Mouse (Mus musculus): ENCODE results near the gene H2afz.
"Not testable (repeated sequence)": the region's sequence is repeated elsewhere in the genome, so short reads cannot be mapped to it uniquely, and the experiment has no call there.

DNA sequence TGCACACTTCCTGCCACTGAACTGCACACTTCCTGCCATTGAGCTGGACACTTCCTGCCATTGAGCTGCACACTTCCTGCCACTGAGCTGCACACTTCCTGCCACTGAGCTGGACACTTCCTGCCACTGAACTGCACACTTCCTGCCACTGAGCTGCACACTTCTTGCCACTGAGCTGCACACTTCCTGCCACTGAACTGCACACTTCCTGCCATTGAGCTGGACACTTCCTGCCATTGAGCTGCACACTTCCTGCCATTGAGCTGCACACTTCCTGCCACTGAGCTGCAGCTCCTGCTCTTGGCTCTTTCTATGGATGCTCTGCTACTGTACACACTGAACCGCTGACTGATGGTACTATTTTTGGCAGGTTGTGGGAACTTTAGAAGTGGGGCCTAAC lies 11.3 kb upstream of the H2afz start:
- TF ChIP-seq POLR2A (IDR thresholded peaks at IDR 0.05; ENCODE audit: low read depth, low read length); MAFK (IDR thresholded peaks at IDR 0.05; ENCODE audit: insufficient replicate concordance, low read length); EP300 (IDR thresholded peaks at IDR 0.05; ENCODE audit: low read length); CTCF (conservative IDR thresholded peaks at IDR 0.05 in 1 of 2, IDR thresholded peaks at IDR 0.05 in 1 of 2; ENCODE audit: low read depth in 2 of 2, low read length in 2 of 2); E2F4 (IDR thresholded peaks at IDR 0.05; ENCODE audit: insufficient replicate concordance, low read depth, low read length); ZC3H11A (IDR thresholded peaks at IDR 0.05; ENCODE audit: low read depth, low read length); RCOR1 (conservative IDR thresholded peaks at IDR 0.05; ENCODE audit: low read depth, low read length); HCFC1 (IDR thresholded peaks at IDR 0.05; ENCODE audit: low read depth, low read length): not testable (repeated sequence)
